Mouse (Mus musculus) megakaryocyte, embryonic 14.5 days (primary cell): ENCODE data around the gene Slc22a15.

Experiments used
- FLI1 ChIP-seq: IDR thresholded peaks from 2 replicates; pipeline ENCODE4 v1.6.1; 2012; ENCODE audit warnings: low read length, inconsistent platforms, mixed read lengths
- GATA1 ChIP-seq: IDR thresholded peaks from 3 replicates; pipeline ENCODE4 v1.6.1; 2012; ENCODE audit warnings: mixed read lengths, low read length, inconsistent platforms, borderline replicate concordance

GRCm38 (mm10) chr3:101806941-101807340 lies 117.3 kb downstream of the Slc22a15 start:
- TF ChIP-seq GATA1 (no peak), FLI1 (no peak)
